Mouse (Mus musculus) lung, postnatal 25 days (tissue): ENCODE results near the gene Samd9l.
"Not testable (repeated sequence)": the region's sequence is repeated elsewhere in the genome, so short reads cannot be mapped to it uniquely, and the experiment has no call there.

Experiments used
- DNase-seq: peaks from one replicate; pipeline ENCODE4 v3.0.0; 2022; ENCODE audit warnings: low spot score

The Samd9l gene

DNA sequence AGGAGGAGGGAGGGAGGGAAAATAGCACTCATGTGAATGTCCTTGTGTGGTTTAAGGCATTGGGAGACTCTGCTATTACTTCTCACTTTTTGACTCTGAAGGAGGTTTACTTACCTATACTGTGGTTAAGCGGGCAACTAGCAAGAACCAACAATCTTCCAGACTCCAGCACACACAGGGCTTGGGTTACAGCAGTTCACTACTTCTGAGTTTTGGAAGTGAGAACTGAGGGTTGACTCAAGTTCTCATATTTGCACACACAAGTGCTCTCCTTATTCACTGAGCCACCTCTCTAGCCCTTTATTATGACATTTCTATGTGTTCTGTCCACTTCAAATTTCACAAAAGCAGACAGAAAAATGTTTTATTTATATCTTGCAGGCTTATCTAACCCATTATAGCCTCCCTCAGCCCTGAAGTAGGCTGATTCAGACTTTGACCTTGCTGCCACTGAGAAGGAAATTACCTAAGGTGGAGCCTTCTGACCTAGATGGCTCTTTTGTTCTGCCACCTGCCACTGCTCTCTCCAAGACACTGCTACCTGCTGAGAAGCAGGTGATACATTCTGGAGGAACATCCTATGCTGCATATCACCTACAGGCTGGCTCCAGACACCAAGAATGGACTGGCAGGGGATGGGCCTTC lies 55.6 kb downstream of the Samd9l start:
- DNase-seq: peak; percentile 36

DNA sequence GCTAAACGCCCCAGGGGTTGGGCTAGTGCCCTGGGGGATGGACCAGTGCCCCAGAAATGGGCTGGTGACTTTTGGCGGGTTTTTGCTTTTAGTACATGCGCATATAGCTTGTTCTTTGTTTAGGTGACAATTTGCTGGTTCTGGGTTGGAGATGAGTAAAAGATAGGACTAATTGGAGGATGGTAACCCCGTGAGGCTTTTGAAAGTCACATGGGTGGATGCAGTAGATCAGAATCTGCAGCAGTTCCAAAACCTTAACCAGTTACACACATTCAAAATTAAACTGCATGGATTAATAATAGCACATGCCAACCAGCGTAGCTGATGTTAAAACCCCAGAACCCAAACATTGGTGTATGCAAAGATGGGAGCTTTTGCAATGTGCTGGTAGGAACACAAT lies 57.9 kb downstream of the Samd9l start:
- no peak for DNase-seq

DNA sequence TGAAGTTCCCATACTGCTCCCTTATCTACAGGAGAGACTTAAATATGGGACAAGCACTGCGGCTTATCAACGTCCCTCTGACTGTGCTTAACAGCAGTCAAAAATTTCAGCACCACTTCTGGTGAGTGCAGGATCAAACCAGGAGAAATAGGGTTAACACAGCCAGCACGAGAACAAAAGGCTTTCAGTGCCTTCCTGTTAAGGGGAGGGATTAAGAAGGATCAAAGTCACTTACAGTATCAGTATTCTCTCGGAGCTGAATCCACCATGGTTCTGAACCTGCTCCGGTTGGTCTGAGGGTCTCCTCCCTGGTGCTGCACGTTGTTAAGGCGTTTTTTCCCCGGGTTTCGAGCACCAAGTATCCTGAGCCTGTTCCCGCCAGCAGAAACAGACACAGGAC lies 58.4 kb downstream of the Samd9l start:
- DNase-seq: not testable (repeated sequence)

DNA sequence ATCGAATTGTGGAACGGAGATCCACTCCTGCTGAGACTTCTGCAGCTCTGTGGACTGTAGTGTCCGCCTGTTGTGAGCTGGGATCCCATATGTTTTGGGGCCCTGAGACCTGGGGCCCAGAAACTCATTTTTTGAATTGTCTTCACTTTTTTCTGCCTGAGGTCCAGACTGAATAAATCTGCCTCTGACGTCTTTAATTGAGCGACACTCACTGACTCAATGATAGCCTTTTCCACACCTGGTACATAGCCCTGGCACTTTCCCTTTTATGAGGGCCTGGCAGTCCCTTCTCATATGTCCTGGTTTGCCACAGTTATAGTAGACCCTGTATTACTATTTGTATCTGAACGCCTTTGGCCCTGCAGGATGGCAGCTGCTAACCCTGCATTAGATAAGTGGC lies 60.2 kb downstream of the Samd9l start:
- DNase-seq: not testable (repeated sequence)
